Mouse (Mus musculus) left cerebral cortex, adult 2 months (tissue): ENCODE measurements around the gene Rdh9. TPM values are rescaled to one million over a fixed set of nuclear protein-coding genes. Genes with fewer than 3 reads are reported as not detected.
A peak's percentile ranks its signal among the peaks of the same experiment; 100 is the strongest.
"Not testable (repeated sequence)": the region's sequence is repeated elsewhere in the genome, so short reads cannot be mapped to it uniquely, and the experiment has no call there.

Experiments used
- DNase-seq, 2 experiments: peaks; one replicate each; pipeline ENCODE4 v3.0.0; 2021 to 2022; ENCODE audit warnings: low spot score in 2 of 2, mixed read lengths in 1 of 2; ENCODE audit errors: extremely low spot score in 1 of 2
- H3K27ac ChIP-seq: fragments of 200-600 bp; 2 replicates; pipeline ENCODE4 v1.8.1; 2022
- H3K4me3 ChIP-seq: fragments of 200-600 bp; 2 replicates; pipeline ENCODE4 v1.8.1; 2022
- CTCF ChIP-seq: fragments of 200-600 bp; IDR thresholded peaks from 2 replicates; pipeline ENCODE4 v1.8.1; 2022; ENCODE audit warnings: antibody characterized with exemption, mild to moderate bottlenecking, moderate library complexity
- intact Hi-C: fragments of 180-260 bp; cut with DNase I; formaldehyde crosslinking; loops from one replicate; pipeline ENCODE4 v1.15.1; 2025
- total RNA-seq, 2 experiments: library from RNA; stranded (reverse); gene quantifications; 2 replicates each; pipeline ENCODE4 v1.2.3; 2021

Gene Rdh9
- total RNA-seq, 2 experiments from 2014 or later, result 0.54 to 0.58 TPM

DNA sequence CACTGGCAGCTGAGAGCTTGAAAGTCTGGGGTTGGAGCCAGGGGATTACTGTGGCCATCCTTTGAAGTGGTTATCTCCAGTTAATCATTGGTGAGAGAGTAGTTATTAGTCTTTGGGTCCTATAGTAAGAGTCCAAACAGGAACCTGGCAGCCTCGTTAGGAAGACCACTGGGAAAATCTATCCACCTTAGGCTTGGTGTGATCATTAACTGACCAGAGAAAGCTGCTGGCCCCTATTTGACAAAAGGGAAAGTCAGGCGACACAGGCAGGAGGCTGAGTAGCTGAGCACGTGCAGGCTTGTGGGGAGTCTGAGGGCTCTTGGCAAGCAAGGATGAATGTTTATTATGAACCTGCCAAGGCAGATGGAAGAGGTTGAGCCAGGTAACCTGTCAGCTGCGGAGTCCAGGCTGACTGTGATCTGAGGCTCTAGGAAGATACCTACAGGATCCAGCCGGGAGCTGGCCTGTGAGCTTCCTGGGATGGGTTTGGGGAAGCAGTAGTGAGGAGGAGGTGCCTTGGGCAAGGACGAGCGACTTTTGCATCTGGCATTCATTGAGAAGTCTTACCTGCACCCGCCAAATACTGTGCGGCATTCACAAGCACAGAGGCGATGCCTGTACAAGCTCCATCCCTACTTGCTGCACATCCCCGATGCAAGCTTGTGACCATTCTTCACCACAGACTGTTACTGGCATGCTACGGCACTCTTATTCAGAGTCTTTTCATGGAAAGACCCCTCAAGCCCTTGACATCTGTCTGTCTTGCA is 12.1 kb upstream of the Rdh9 start:
- no peak for DNase-seq
- no peak for TF ChIP-seq CTCF
- intact Hi-C loops, result no loop called here

DNA sequence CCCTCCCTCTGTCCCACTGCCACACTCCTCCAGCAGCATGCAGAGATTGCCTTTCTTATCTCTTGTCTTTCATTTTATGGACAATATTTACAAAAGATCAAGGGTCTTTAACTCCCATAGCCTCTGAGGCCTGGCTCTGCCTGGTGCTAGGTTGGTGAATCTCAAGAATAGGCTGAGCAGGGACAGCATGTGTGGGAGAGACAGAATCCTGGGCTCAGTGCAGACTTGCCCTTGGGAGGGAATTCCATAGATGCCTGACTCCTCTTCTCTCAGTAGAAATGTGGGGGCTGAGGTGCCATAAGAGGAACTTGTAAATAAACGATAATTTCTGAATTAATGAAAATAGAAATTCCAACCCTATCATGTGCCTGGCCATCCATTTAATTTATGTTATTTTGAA is 9.6 kb upstream of the Rdh9 start:
- TF ChIP-seq CTCF, result no peak
- DNase-seq, result no peak
- Histone ChIP-seq H3K27ac (no peak overlapping the region), H3K4me3 (no peak overlapping the region)
- intact Hi-C loops, result no loop called here

More for the DNA sequence above, 12.1 kb upstream of the Rdh9 start:
- no peak overlapping the region for H3K4me3 ChIP-seq
- H3K27ac ChIP-seq, result no peak overlapping the region

DNA sequence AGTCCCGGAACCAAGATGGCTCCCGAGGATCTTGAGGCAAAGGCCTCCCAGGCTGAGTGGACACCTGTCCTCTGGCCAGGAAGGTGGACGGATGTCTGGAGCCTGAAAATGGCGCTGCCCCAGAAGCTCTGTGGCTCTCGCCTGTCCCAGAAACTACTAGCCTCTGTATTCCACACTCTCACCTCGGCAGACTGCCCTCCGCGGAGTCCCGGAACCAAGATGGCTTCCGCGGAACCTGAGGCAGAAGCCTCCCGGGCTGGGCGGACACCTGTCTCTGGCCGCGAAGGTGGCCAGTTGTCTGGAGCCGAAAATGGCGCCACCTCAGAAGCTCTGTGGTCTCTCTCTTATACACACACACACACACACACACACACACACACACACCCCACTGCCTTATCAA is 6.1 kb downstream of the Rdh9 start:
- H3K27ac ChIP-seq, DNase-seq, H3K4me3 ChIP-seq, intact Hi-C loops: not testable (repeated sequence)

DNA sequence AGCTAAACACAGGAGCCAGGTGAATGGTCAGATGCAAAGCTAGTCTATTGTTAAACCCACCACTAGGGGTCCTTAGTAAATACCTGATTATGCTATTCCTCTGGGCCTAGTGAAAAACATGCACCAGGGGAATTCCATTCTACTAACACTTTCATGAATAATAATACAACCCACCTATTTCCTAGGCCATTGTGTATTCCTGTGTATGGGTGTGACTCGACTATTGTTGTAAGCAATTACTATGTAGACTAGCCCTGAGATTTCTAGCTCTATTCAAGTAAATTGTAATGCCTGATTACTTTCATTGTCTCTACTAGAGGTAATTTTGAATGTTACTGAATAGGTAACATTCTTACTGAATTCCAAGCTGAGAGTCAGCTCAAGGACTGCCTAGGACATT is 9.2 kb downstream of the Rdh9 start:
- DNase-seq, H3K27ac ChIP-seq, intact Hi-C loops, H3K4me3 ChIP-seq: not testable (repeated sequence)

DNA sequence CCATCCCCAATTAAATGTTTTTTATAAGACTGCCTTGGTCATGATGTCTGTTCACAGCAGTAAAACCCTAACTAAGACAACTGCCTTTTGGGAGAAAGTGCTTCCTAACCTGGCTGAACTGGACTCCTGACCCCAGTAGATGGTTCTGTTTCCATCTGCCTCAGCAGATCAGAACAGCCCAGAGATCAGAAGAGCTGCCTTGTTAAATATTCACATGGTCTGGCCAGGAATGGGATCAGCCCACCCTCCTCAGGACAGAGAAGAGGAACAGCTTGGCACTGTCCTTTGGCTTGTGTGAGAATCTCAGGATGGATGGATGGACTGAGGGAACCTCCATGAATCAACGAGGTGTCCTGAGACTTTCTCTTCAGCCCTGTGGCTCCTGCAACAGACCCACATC is 23.1 kb downstream of the Rdh9 start:
- H3K4me3 ChIP-seq, result no peak overlapping the region
- DNase-seq, result no peak
- no peak for TF ChIP-seq CTCF
- intact Hi-C loops, result no loop called here
- no peak overlapping the region for H3K27ac ChIP-seq

DNA sequence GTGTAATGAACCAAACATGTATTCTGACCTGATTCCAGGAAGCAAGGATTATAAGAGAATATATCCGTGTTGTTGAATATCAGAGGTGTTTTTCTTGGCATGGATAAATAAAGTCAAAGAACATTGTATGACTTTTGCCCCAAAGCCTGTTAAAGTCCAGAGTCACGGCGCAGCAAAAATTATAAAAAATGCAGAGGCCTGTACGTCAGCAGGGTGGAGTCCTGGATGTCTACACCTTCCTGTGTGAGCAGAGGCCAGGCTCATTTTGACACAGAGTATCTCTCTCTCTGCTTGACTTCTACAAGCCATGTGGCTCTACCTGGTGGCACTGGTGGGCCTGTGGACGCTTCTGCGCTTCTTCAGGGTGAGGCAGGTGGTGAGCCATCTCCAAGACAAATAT is 24.7 kb downstream of the Rdh9 start, which contains the start of gene Rdh16:
Gene Rdh16 (plus strand): TSS at position 262 of the 400 bp plus-strand sequence.
- TF ChIP-seq CTCF, result no peak
- Histone ChIP-seq H3K27ac (no peak within 1 kb of the TSS), H3K4me3 (no peak within 1 kb of the TSS)
- intact Hi-C loops, result no loop called here
- DNase-seq, result no peak

DNA sequence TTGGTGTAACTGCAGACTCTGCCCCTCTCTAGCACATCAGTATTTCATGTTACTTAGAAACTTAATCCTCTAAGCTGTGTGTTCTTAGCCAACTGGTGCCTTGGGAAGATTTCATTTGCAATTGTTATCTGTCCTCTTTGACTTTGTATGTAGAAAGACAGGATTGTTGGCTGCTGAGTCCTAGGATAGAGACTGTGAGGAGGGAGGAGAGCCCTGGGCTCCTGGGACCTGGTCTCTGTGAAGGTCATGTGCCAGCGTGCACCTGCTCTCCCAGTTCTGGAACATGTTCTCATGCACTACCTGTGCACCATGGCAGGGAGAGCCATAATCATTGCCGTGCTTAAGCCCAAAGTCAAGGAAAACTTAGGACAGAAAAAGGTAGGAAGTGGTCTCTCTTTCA is 25.4 kb downstream of the Rdh9 start:
- intact Hi-C loops, result no loop called here
- TF ChIP-seq CTCF, result no peak

DNA sequence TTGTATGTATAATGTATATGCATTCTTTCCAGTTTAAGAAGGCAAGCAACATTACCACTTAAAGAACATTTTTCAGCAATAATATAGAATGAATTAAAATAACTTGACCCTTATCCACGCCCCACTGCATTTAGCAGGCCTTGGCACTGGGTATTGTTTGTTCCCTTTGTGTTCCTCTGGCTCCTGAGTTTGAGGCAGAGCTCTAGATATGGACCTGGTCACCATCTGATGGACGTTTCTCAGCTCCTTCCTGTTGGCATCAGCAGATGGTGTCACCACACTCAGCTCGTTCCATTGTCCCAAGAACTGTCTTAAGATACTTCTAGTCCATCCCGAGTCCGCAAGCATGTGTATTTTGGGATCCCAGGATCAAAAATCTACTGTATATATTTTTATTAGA is 26.1 kb downstream of the Rdh9 start:
- intact Hi-C loops, result no loop called here

More for the DNA sequence above, 25.4 kb downstream of the Rdh9 start:
- no peak overlapping the region for H3K27ac ChIP-seq
- DNase-seq, result no peak
- no peak overlapping the region for H3K4me3 ChIP-seq

DNA sequence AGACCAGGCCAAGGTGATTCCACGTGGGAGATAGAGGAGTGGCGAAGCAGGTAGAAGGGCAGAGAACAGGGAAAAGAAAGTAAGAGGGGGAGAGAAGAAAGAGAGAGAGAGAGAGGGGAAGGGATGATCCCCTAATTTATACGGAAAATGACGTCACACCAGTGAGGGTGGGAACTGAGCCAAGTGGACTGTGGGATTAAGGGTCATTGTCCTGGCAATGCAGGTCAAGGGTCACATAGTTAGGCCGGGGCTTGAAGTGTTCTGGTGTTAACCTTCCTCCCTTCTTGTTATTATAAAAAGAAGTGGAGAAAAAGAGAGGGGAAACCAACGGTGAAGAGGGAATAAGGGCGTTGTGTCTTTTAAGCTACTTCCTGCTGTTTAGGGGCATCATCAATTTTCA is 28.2 kb downstream of the Rdh9 start:
- Histone ChIP-seq H3K4me3 (no peak overlapping the region), H3K27ac (no peak overlapping the region)
- no peak for TF ChIP-seq CTCF
- intact Hi-C loops, result no loop called here
- no peak for DNase-seq

More for the DNA sequence above, 26.1 kb downstream of the Rdh9 start:
- Histone ChIP-seq H3K27ac (no peak overlapping the region), H3K4me3 (no peak overlapping the region)
- TF ChIP-seq CTCF, result no peak
- DNase-seq, result no peak

DNA sequence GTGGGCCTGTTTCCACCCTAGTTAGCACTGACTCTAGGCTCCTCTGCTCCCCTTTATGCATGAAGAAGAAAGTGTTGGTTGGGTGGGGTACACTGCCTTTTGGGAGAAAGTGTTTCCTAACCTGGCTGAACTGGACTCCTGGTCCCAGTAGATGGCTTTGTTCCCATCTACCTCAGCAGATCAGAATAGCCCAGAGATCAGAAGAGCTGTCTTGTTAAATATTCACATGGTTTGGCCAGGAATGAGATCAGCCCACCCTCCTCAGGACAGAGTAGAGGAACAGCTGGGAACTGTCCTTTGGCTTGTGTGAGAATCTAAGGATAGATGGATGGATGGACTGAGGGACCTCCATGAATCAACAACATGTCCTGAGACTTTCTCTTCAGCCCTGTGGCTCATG is 39.7 kb downstream of the Rdh9 start:
- DNase-seq, result no peak
- intact Hi-C loops, result no loop called here
- Histone ChIP-seq H3K27ac (no peak overlapping the region), H3K4me3 (no peak overlapping the region)
- TF ChIP-seq CTCF, result no peak

DNA sequence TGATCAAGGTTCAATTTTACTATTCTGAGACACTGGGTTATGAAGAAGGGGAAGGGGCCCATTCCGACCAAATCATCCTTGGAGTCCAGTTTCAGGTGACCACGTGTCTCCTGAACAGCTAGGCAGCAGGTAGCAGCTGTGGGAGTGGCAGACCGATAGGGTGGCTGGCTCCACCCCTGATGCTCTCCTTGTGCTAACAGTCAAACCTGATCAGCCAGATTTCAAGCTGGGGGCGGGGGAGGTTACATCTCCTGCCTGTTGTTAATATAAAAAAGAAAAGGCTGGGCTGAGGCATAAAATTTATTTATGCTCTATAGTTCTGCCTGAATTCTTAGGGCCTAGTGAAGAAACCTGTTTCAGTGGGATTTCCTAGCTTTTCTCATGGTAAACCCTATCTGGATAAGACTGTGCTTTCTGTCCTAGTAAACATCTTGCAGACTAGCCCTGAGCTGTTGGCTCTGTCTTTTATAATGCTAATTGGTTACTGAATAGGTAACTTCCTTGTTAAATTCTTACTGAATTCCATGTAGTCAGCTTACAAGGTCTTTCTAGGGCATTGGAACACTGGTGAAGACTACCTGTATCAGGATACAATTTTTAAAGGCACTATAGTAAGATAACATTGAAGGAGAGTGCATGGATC is 41.2 kb downstream of the Rdh9 start:
- H3K27ac ChIP-seq, H3K4me3 ChIP-seq, DNase-seq, intact Hi-C loops: not testable (repeated sequence)

DNA sequence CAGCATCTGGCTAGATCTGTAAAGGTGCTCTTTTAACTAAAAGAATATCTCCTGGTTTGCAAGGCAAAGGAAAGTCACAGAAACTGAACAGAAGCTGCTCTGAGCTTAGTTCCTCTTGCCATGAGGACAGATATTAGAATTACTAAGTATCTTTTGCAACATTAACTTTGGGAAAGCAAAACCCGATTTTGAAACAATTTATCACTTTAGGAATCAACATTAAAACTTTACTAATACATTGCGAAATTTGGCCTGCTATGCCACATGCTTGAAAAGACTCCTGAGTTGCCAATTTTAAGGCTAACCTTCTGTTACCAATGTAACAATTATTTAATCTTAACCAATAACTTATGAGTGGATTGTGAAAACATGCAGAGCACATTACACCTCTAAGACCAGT is 45.6 kb downstream of the Rdh9 start:
- H3K4me3 ChIP-seq, intact Hi-C loops, H3K27ac ChIP-seq: not testable (repeated sequence)

DNA sequence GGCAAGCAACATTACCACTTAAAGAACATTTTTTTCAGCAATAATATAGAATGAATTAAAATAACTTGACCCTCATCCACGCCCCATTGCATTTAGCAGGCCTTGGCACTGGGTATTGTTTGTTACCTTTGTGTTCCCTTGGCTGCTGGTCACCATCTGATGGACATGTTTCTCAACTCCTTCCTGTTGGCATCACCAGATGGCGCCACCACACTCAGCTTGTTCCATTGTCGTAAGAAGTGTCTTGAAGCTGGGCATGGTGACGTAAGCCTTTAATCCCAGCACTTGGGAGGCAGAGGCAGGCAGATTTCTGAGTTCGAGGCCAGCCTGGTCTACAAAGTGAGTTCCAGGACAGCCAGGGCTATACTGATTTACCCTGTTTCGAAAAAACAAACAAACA is 49.2 kb downstream of the Rdh9 start:
- peak; percentile 23 for TF ChIP-seq CTCF
- H3K4me3 ChIP-seq, result no peak overlapping the region
- no peak for DNase-seq
- intact Hi-C loops, result no loop called here
- no peak overlapping the region for H3K27ac ChIP-seq

More for the DNA sequence above, 45.6 kb downstream of the Rdh9 start:
- DNase-seq, result not testable (repeated sequence)
